Mouse (Mus musculus): Measurements from ENCODE around the gene P2rx2. TPM values are rescaled to one million over a fixed set of nuclear protein-coding genes. Genes with fewer than 3 reads are reported as not detected.

P2rx2 gene
- polyA plus RNA-seq, 1 experiment, result not detected

DNA sequence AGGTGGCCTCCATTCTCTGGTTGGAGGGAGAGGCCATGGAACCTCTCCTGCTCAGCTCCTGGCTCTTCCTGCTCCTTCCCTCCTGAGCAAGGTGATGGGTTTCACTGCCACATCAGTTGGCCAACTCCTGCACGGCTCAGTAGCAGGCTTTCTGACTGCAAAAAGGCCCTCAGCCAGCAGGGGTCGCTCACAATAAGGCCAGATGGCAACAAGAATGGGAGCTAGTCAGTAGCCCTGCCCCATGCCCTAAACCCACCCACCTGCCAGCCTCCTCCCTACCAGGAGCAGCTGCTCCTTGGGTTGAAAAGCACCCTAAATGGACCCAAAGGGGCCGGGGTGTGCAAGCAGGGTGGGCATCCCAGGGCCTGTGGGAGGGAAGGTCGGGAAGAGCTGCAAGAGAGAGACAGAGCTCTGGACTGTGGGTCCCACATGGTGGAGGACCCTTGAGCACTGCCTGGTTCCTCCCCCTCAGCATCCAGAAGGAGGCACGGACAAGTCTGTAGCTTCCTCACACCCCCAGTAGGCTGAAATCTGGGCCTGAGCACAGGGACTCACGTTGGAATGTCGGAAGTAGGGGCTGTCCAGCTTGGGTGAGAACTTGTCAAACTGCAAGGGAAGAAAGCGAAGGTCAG lies 33.9 kb upstream of the P2rx2 start:
- H3K36me3 ChIP-seq (replicated peaks; ENCODE audit: low read length), result peaks cover 69% of the 10 kb centered on the region
- H3K9me3 ChIP-seq, result no peaks in the 10 kb centered on the region
- no peaks in the 10 kb centered on the region for H3K27me3 ChIP-seq (replicated peaks)
- H3K4me3 ChIP-seq (replicated peaks), result no peak overlapping the region
- TF ChIP-seq FLI1 (IDR thresholded peaks at IDR 0.05; ENCODE audit: low read length) (no peak), GATA1 (IDR thresholded peaks at IDR 0.05; ENCODE audit: borderline replicate concordance, low read length) (no peak)
- no peaks in the 10 kb centered on the region for H3K4me1 ChIP-seq

DNA sequence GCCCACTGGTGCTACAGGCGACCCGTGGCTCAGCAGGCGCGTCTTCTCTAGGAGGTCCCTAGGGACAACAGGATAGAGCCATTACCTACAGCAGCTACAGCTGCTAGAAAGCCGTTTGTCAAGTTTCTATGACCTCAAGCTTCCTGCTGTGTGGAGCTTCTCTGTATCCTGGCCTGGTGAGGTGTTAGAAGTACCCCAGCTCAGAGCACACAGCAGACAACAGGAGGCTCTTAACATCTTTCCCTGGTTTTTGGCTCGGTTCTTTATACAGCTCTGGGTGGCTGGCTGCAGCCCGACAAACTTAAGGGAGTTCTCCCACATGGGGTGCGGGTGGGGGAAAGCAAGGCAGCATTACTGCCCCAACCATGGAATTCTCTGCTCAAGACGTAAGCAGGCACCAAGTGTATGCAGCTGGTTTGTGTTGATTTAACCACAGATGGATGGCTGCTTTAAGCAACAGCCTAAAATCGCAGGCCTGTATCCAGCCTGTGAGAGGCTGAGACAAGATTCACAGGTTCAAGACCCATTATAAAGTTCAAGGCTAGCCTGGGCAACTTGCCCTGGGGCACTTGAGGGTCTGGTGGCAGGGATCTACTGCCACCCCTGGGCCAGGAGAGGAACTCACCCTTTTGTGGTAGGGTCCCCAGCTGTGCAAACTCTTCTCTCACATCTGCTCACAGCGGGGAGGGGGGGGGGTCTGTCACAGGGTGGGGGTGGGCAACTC lies 21.0 kb upstream of the P2rx2 start:
- H3K36me3 ChIP-seq (replicated peaks; ENCODE audit: low read length), result peaks cover 38% of the 10 kb centered on the region
- peaks cover 37% of the 10 kb centered on the region for H3K27me3 ChIP-seq (replicated peaks)
- peak overlapping the region; percentile 85 for H3K4me3 ChIP-seq (replicated peaks)
- TF ChIP-seq FLI1 (IDR thresholded peaks at IDR 0.05; ENCODE audit: low read length) (no peak), GATA1 (IDR thresholded peaks at IDR 0.05; ENCODE audit: borderline replicate concordance, low read length) (no peak)
- H3K4me1 ChIP-seq, result peaks cover 11% of the 10 kb centered on the region
- H3K9me3 ChIP-seq, result no peaks in the 10 kb centered on the region

- peak overlapping the region; percentile 85 for H3K4me3 ChIP-seq (replicated peaks)
- peaks cover 11% of the 10 kb centered on the region for H3K4me1 ChIP-seq
- TF ChIP-seq GATA1 (IDR thresholded peaks at IDR 0.05; ENCODE audit: borderline replicate concordance, low read length) (no peak), FLI1 (IDR thresholded peaks at IDR 0.05; ENCODE audit: low read length) (no peak)
- no peaks in the 10 kb centered on the region for H3K9me3 ChIP-seq
- H3K36me3 ChIP-seq (replicated peaks; ENCODE audit: low read length), result peaks cover 33% of the 10 kb centered on the region
- peaks cover 38% of the 10 kb centered on the region for H3K27me3 ChIP-seq (replicated peaks)
Measured at GRCm38 (mm10) chr5:110363179-110363821, 20.3 kb upstream of the P2rx2 start.

- peak overlapping the region; percentile 85 for H3K4me3 ChIP-seq (replicated peaks)
Measured at GRCm38 (mm10) chr5:110362813-110363178, 19.8 kb upstream of the P2rx2 start.

DNA sequence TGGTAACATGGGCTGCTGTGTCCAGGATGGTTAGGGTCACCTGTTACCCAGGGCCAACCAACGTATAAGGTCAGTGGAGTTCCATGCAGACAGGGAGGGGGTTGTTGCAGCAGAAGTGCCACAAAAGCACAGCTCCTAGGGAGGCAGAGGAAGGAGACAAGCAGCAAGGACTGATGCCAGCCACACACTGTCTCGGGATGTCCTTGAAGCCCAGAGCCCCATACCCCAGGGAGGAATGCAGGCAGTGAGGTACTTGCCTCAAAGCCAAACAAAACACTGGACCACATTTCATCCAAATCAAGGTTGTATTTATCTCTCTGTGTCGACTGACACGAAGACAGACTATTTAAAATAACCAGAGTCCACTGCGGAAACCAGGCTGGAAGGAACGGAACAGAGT lies 18.5 kb upstream of the P2rx2 start:
- Histone ChIP-seq H3K36me3 (replicated peaks; ENCODE audit: low read length) (peaks cover 21% of the 10 kb centered on the region), H3K4me1 (peaks cover 17% of the 10 kb centered on the region), H3K9me3 (no peaks in the 10 kb centered on the region), H3K4me3 (replicated peaks) (no peak overlapping the region), H3K27me3 (replicated peaks) (peaks cover 39% of the 10 kb centered on the region)
- TF ChIP-seq GATA1 (IDR thresholded peaks at IDR 0.05; ENCODE audit: borderline replicate concordance, low read length) (no peak), FLI1 (IDR thresholded peaks at IDR 0.05; ENCODE audit: low read length) (no peak)

More at GRCm38 (mm10) chr5:110362813-110363178, 19.8 kb upstream of the P2rx2 start:
- Histone ChIP-seq H3K36me3 (replicated peaks; ENCODE audit: low read length) (peaks cover 30% of the 10 kb centered on the region), H3K9me3 (no peaks in the 10 kb centered on the region), H3K27me3 (replicated peaks) (peaks cover 39% of the 10 kb centered on the region), H3K4me1 (peaks cover 14% of the 10 kb centered on the region)
- TF ChIP-seq GATA1 (IDR thresholded peaks at IDR 0.05; ENCODE audit: borderline replicate concordance, low read length) (no peak), FLI1 (IDR thresholded peaks at IDR 0.05; ENCODE audit: low read length) (no peak)

DNA sequence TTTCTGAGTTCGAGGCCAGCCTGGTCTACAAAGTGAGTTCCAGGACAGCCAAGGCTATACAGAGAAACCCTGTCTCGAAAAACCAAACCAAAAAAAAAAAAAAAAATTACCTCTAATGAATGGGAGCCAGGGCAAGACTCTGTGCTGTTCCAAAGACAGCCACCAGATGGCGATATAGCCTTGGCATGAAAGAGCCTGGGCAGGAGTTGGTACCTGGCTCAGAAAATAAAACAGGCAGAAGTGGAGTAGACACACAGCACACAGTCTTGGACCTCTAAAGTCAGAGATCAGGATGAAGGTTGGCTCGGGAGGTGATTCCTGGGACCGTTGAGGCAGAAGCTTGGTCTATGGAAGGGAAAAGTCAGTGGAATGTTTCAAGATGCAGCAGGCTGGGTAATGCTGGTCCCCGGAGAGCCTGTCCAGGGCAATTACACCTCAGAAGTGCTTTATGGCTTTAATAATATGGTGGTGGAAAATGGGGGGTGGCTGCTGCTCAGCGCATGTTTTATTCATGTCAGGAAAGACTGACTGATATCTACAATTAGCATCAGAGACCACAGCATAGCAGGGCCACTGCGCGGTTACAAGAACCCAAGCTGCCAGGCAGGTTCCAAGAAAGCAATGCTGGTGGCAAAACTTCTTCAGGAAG lies 14.6 kb upstream of the P2rx2 start:
- TF ChIP-seq FLI1 (IDR thresholded peaks at IDR 0.05; ENCODE audit: low read length) (no peak), GATA1 (IDR thresholded peaks at IDR 0.05; ENCODE audit: borderline replicate concordance, low read length) (no peak)
- Histone ChIP-seq H3K4me3 (replicated peaks) (no peak overlapping the region), H3K9me3 (no peaks in the 10 kb centered on the region), H3K36me3 (replicated peaks; ENCODE audit: low read length) (no peaks in the 10 kb centered on the region), H3K4me1 (peaks cover 15% of the 10 kb centered on the region; the same call in 1 of the 2 replicates), H3K27me3 (replicated peaks) (peaks cover 47% of the 10 kb centered on the region)

GRCm38 (mm10) chr5:110354716-110355115 lies 11.7 kb upstream of the P2rx2 start:
- peaks cover 15% of the 10 kb centered on the region; the same call in 1 of the 2 replicates for H3K4me1 ChIP-seq
- TF ChIP-seq FLI1 (IDR thresholded peaks at IDR 0.05; ENCODE audit: low read length) (no peak), GATA1 (IDR thresholded peaks at IDR 0.05; ENCODE audit: borderline replicate concordance, low read length) (no peak)
- H3K27me3 ChIP-seq (replicated peaks), result peaks cover 35% of the 10 kb centered on the region
- no peak overlapping the region for H3K4me3 ChIP-seq (replicated peaks)
- H3K9me3 ChIP-seq, result no peaks in the 10 kb centered on the region
- no peaks in the 10 kb centered on the region for H3K36me3 ChIP-seq (replicated peaks; ENCODE audit: low read length)

DNA sequence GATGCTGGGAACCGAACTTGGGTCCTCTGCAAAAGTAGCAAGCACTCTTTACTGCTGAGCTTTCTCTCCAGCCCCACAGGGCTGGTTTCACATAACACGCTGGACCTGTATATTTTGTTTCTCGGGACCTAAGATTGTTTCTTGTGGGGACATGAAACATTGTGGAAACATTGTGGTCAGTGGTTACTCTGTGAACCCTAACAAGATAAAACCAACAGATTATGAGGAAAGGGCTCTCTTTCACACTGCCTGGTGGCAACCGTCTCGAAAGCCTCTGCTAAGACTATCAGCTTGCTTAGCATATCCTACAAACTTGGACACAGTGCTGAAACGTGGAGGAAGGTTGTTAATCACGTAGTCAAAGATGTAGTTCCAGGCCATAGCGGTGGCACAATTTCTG lies 4.0 kb upstream of the P2rx2 start:
- TF ChIP-seq FLI1 (IDR thresholded peaks at IDR 0.05; ENCODE audit: low read length) (no peak), GATA1 (IDR thresholded peaks at IDR 0.05; ENCODE audit: borderline replicate concordance, low read length) (no peak)
- H3K4me3 ChIP-seq (replicated peaks), result no peak overlapping the region
- H3K27me3 ChIP-seq (replicated peaks), result peaks cover 53% of the 10 kb centered on the region
- no peaks in the 10 kb centered on the region for H3K36me3 ChIP-seq (replicated peaks; ENCODE audit: low read length)
- H3K9me3 ChIP-seq, result no peaks in the 10 kb centered on the region
- H3K4me1 ChIP-seq, result peaks cover 19% of the 10 kb centered on the region

DNA sequence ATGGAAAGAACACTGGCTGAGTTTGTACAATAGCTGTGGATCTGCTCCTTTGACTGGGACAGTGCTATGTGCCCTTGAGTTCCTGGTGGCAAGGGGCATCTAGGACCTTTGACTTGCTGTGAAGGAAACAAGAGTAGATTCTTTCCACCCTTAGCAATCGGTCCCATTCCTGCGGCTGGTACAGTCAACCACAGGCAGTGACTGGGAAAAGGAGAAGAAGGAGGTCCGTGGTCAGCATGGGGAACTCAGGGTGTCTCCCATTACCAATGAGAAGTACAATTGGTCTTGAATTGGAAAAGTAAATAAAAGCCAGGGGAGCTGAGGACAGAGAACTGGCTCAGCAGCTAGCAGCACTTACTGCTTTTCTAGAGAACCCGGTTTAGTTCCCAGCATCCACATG lies 2.5 kb upstream of the P2rx2 start:
- Histone ChIP-seq H3K9me3 (no peaks in the 10 kb centered on the region), H3K27me3 (replicated peaks) (peaks cover 66% of the 10 kb centered on the region), H3K36me3 (replicated peaks; ENCODE audit: low read length) (no peaks in the 10 kb centered on the region), H3K4me3 (replicated peaks) (no peak overlapping the region), H3K4me1 (peaks cover 20% of the 10 kb centered on the region)
- TF ChIP-seq FLI1 (IDR thresholded peaks at IDR 0.05; ENCODE audit: low read length), result no peak
- no peak for TF ChIP-seq GATA1 (IDR thresholded peaks at IDR 0.05; ENCODE audit: borderline replicate concordance, low read length)
